Mouse (Mus musculus) erythroblast, embryonic 14.5 days (primary cell): ENCODE results near the gene Mtus2. TPM values are rescaled to one million over a fixed set of nuclear protein-coding genes. Genes with fewer than 3 reads are reported as not detected.

ENCODE experiments used
- H3K27me3 ChIP-seq: 2 replicates; pipeline ENCODE4 v1.6.1; 2012; ENCODE audit warnings: inconsistent platforms; ENCODE audit not compliant: control insufficient read depth
- H3K36me3 ChIP-seq: 2 replicates; pipeline ENCODE4 v1.6.1; 2012; ENCODE audit warnings: mild to moderate bottlenecking, inconsistent platforms; ENCODE audit not compliant: control insufficient read depth
- H3K4me1 ChIP-seq: 2 replicates; pipeline ENCODE4 v1.6.1; 2012; ENCODE audit warnings: inconsistent platforms; ENCODE audit not compliant: control insufficient read depth
- H3K4me3 ChIP-seq: replicated peaks from 2 replicates; pipeline ENCODE3; 2012; ENCODE audit warnings: moderate library complexity, mild to moderate bottlenecking, inconsistent platforms
- H3K9me3 ChIP-seq: 2 replicates; pipeline ENCODE4 v1.6.1; 2012; ENCODE audit warnings: low read length, inconsistent platforms, mixed read lengths; ENCODE audit not compliant: control insufficient read depth
- GATA1 ChIP-seq: IDR thresholded peaks from 2 replicates; pipeline ENCODE4 v1.6.1; 2012; ENCODE audit warnings: low read length, inconsistent platforms, mixed read lengths
- TAL1 ChIP-seq: IDR thresholded peaks from 3 replicates; pipeline ENCODE4 v1.6.1; 2012; ENCODE audit warnings: low read length, inconsistent platforms, mixed read lengths
- polyA plus RNA-seq: library from polyadenylated mRNA; stranded (reverse); fragments of >175 nt; gene quantifications from 2 replicates; pipeline ENCODE4 v1.2.3, GENCODE M21; 2012

The Mtus2 gene
- polyA plus RNA-seq, 1 experiment = not detected

DNA sequence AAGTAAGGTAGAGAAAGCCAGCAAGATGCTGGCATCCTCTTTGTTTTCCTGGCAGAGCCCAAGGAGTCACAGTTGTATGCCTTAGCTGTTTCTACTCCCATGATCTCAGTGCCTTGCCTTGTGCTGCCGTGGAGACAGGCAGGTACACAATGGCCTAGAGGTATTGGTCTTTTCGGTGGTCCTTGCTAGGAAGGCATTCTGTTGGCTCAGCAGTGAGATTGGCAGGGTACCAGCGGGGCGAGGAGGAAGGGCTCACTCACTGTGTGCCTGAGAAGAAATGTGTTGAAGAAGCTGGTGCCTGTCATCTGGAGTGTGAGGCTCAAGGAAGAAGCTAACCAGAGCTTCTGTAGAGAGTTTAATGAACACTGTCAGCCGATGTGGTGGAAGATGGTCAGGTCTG lies 1.4 kb upstream of the Mtus2 start:
- H3K4me3 ChIP-seq = no peak overlapping the region
- TF ChIP-seq TAL1 (no peak), GATA1 (no peak)
- peaks cover 40% of the 10 kb centered on the region for H3K27me3 ChIP-seq
- peaks cover 3% of the 10 kb centered on the region; the same call in 1 of the 2 replicates for H3K4me1 ChIP-seq
- 0 out of 2 replicates have a peak, but pooled peaks cover 2% of the 10 kb centered on the region for H3K9me3 ChIP-seq
- no peaks in the 10 kb centered on the region for H3K36me3 ChIP-seq

DNA sequence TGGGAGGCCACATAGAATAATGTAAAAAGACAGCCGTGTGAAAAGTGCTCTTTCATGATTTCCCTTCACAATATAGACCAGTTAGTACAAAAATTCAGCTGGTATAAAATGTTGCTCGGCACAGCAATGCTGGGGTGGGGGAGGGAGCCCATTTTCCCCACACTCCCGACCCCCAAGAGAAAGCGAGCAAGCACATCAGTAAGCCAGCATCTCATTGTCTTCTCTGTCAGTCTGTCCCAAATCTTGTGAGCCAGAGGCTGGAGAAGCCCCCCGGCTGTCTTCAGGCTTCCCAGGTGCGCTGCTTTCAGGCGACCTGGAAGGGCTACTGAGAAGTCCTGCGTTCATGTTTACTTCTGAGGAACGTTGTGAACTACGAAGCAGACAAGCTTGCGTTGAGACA lies 699 bp upstream of the Mtus2 start:
- 0 out of 2 replicates have a peak, but pooled peaks cover 2% of the 10 kb centered on the region for H3K9me3 ChIP-seq
- TF ChIP-seq GATA1 (no peak), TAL1 (no peak)
- no peak overlapping the region for H3K4me3 ChIP-seq
- H3K27me3 ChIP-seq = peaks cover 40% of the 10 kb centered on the region
- H3K4me1 ChIP-seq = peaks cover 3% of the 10 kb centered on the region; the same call in 1 of the 2 replicates
- H3K36me3 ChIP-seq = no peaks in the 10 kb centered on the region

DNA sequence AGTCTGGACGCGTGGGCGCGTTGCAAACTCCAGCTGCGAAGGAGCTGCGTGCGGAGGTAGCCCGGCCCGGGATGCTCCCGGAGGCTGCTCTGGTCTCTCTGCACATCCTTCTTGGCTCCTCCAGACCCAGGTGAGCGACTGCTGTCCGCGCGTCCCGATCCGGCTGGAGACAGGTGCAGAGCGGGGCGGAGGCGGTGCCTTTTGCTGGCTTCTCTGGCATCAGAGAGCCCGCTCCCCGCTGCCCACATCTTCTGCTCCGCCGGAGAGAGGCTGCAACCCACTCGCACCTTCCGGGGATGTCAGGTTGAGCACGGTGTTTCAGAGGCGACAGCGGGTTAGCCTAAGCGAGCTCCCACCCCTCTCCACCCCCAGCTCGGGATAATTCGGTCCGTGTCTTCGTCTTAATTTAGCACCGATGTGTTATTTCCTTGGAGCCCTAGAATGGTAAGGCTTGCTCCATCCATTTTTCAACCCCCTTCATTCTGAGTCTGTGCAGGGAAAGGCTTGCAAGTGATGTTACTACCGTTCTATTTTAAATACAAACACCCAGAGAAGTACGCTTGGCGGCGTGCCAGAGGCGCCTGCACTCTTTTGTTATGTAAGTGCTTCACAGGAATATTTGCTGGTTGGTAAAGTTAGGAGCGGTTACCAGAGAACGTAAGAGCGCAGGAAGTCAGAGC lies 612 bp downstream of the Mtus2 start:
- Histone ChIP-seq H3K27me3 (peaks cover 40% of the 10 kb centered on the region), H3K9me3 (no peaks in the 10 kb centered on the region), H3K4me1 (peaks cover 3% of the 10 kb centered on the region; the same call in 1 of the 2 replicates), H3K36me3 (no peaks in the 10 kb centered on the region), H3K4me3 (peak overlapping the region; percentile 20)
- no peak for TF ChIP-seq TAL1
- TF ChIP-seq GATA1 = no peak

DNA sequence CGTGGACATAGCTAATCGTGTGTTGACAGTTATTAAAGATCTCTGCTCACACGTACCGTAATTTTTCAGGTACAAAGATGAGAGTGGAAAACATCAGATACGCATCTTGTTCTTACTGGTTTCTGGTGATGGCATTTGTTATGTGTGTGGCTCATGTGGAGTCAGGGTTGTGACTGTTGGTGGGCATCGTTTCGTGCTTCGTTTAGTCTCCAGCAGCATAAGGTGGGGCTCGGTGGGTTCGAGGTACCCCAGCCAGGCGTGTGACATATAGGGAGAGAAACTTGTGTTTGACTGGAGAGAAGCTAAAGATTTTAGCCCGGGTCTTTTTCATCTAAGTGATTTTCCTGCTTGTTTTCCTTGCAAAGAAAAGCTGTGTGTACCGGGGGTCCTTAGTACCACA lies 1.4 kb downstream of the Mtus2 start:
- Histone ChIP-seq H3K9me3 (no peaks in the 10 kb centered on the region), H3K36me3 (no peaks in the 10 kb centered on the region), H3K4me1 (peaks cover 3% of the 10 kb centered on the region; the same call in 1 of the 2 replicates), H3K4me3 (no peak overlapping the region), H3K27me3 (peaks cover 40% of the 10 kb centered on the region)
- TF ChIP-seq GATA1 = no peak
- TF ChIP-seq TAL1 = no peak

DNA sequence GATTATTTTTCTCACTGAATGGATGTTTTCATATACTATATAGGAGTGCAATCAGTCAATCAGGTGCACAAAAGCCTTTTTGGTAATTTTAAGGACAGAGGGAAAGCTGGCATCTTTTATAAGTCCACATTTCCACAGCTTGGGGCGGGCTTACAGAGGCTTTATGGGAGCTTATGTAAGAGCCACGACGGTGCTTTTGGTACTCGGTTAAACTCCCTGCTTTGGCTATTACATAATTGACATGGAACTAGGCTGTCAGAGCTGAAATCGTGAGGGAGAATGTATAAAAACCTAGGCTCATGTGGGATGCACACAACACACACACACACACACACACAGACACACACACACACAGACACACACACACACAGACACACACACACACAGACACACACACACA lies 2.0 kb downstream of the Mtus2 start:
- H3K9me3 ChIP-seq = no peaks in the 10 kb centered on the region
- TF ChIP-seq TAL1 (no peak), GATA1 (no peak)
- H3K27me3 ChIP-seq = peaks cover 40% of the 10 kb centered on the region
- H3K4me1 ChIP-seq = peaks cover 3% of the 10 kb centered on the region; the same call in 1 of the 2 replicates
- no peaks in the 10 kb centered on the region for H3K36me3 ChIP-seq
- no peak overlapping the region for H3K4me3 ChIP-seq

DNA sequence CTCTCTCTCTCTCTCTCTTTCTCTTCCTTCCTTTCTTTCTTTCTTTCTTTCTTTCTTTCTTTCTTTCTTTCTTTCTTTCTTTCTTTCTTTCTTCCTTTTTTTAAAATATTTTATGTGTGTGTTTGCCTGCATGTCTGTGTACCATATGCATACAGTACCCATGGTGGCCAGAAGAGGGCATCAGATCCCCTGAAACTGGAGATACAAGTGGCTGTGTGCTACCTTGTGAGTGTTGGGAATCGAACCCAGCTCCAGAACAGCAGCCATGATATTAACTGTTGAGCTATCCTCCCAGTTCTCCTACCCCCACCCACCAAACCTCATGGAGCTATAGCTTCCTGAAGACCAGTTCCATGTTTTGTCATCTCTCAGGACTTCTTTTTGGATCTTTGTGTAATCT lies 3.7 kb downstream of the Mtus2 start:
- H3K36me3 ChIP-seq = no peaks in the 10 kb centered on the region
- H3K27me3 ChIP-seq = peaks cover 33% of the 10 kb centered on the region
- peaks cover 3% of the 10 kb centered on the region; the same call in 1 of the 2 replicates for H3K4me1 ChIP-seq
- no peak for TF ChIP-seq GATA1
- no peak for TF ChIP-seq TAL1
- H3K9me3 ChIP-seq = no peaks in the 10 kb centered on the region
- no peak overlapping the region for H3K4me3 ChIP-seq

DNA sequence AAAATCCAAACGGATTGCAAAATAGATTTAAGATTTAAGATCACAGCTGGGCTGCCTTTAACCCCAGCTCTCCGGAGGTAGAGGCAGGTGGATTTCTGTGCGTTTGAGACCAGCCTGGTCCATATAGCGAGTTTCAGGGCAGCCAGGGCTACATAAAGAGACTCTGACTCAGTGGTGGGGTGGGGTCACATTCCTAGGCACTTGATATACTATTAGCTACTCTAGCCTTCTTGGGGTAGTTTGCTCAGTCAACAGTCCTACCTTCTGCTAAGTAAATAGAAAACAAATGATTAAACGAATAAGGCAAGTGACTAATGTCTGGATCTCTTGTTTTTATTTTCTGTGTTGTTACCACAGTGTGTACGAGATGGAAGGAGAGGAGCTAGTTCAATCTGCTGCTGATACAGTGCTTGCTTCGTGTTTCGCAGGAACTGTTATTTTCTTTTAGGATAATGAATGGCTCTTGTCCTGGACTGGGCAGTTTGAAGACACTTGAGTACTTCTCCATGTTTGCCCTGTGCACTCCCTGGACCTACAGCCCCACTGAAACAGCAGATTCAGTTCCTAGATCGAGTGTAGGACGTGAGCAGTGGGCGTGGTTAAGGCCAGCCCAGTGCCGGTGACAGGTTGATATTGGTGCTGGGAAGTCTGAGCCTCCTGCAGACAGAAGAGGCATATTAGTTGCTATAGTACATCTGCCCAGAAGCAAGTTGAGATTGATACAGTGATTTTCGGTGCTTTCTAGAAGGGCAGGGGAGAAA lies 6.9 kb downstream of the Mtus2 start:
- no peaks in the 10 kb centered on the region for H3K9me3 ChIP-seq
- no peak overlapping the region for H3K4me3 ChIP-seq
- H3K27me3 ChIP-seq = peaks cover under 1% of the 10 kb centered on the region; the same call in 1 of the 2 replicates
- H3K36me3 ChIP-seq = no peaks in the 10 kb centered on the region
- no peaks in the 10 kb centered on the region for H3K4me1 ChIP-seq
- TF ChIP-seq GATA1 = no peak
- TF ChIP-seq TAL1 = no peak

DNA sequence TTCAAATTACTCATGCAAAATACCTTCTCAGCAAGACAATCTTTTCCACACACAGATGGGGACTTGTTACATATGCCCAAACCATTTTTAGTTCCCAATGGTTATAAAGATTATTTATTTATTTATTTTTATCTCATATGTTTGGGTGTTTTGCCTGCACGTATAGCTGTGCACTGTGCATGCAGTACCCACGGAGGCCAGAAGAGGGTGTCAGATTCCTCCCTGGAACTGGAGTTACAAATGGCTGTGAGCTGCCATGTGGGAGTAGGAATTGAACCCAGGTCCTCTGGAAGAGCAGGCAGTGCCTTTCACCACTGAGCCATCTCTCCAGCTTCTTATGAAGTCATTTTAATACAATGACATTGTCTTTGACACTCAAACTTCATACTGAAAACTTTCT lies 7.7 kb downstream of the Mtus2 start:
- H3K27me3 ChIP-seq = no peaks in the 10 kb centered on the region
- TF ChIP-seq TAL1 (no peak), GATA1 (no peak)

DNA sequence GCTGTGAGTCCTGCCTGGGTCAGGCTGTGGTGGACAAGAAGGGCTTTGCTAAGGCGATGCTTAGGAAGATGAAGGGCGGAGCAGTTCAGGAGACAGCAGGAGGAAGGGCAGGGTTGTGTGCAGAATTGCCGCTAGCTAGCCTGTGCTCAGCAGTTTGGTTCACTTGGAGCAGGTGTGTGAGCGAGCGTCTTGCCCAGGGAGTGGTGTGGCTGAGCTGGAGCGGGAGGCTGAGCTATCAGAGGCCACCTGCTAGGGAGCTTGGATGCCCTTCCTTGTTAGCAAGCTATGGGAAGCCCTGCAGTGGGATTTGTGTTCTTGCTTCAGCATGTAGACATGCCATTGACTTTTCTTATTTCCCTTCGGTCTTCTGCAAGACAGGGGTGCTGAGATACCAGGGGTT lies 9.5 kb downstream of the Mtus2 start:
- TF ChIP-seq TAL1 (no peak), GATA1 (no peak)

More for the DNA sequence above, 7.7 kb downstream of the Mtus2 start:
- H3K4me3 ChIP-seq = no peak overlapping the region
- no peaks in the 10 kb centered on the region for H3K36me3 ChIP-seq
- H3K9me3 ChIP-seq = no peaks in the 10 kb centered on the region
- H3K4me1 ChIP-seq = no peaks in the 10 kb centered on the region

More for the DNA sequence above, 9.5 kb downstream of the Mtus2 start:
- Histone ChIP-seq H3K27me3 (no peaks in the 10 kb centered on the region), H3K9me3 (no peaks in the 10 kb centered on the region), H3K4me3 (no peak overlapping the region), H3K36me3 (no peaks in the 10 kb centered on the region), H3K4me1 (no peaks in the 10 kb centered on the region)
